Mouse (Mus musculus): ENCODE data around the gene AC124502.3.
"Not testable (repeated sequence)": the region's sequence is repeated elsewhere in the genome, so short reads cannot be mapped to it uniquely, and the experiment has no call there.

Gene AC124502.3

GRCm38 (mm10) chr19:5038709-5039156, at the start of gene AC124502.3, which contains the start of gene B4gat1:
AC124502.3 (plus strand) TSS chr19:5038891.
B4gat1 (plus strand) TSS chr19:5038826.
- DNase-seq: peak; percentile 94

DNA sequence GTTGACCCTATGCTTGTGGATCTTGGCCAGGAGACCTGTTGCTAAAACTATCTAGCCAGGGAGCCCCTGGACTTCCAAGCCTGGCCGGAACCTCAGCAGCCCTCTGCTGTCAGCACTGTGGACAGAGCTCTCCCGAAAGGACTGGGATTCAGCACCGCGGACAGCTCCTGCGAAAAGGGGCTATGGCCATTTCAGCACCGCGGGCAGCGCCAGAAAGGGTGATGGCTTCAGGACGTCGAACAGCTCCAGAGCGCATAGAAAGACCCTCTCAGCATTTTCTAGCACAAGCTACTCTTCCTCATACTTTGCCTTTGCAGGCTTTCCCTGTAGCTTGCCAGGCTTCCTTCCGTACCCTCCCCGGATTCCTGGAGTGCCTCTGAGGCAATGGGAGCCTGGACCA, 49.7 kb upstream of the AC124502.3 start:
- DNase-seq: no peak

DNA sequence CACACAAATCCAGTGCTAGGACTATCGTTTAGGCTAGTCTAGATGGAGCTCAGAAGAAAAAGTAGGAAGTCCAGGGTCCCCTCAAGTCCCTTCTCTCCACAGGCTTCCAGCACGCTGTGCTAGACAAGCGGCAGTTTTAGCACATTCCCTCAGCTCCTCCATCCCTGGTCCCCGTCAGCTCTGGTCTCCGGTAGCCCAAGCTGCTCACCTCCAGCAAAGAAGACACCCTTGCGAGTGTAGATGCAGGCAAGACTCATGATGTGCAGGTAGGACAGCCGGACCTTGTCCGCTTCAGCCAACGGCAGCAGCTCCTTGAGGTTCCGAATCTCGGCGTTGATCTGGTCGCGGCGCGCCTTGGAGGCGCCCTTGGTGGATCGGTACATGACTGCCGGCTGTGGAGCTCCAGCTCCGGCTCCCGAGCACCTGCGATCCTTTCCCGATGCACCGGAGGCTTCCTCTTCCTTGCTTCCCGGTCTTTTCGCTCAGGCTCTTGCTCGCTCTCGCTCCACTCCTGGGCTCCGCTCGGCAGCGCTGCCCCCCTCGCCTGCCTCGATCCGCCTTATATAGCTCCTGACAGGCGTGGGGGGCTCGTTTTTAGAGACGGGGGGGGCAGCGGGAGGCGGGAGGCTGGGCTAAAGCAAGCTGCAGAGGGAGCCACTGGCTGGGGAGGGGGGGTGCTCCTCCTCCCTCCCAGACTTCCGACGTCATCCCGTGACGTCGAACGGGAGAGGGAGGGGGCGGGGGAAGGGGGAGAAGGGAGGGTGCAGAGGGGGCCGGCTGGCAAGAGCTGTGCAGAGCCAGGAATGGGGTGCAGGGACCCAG, 49.0 kb upstream of the AC124502.3 start:
- DNase-seq: peak; percentile 87

- no peak for DNase-seq
These were observed 48.5 kb upstream of the AC124502.3 start, which contains the start of gene Npas4 for GRCm38 (mm10) chr19:4990256-4990625. Npas4 (minus strand) TSS chr19:4990316.

- peak; percentile 62 for DNase-seq
These were observed 48.0 kb upstream of the AC124502.3 start for GRCm38 (mm10) chr19:4990716-4991115.

- no peak for DNase-seq
These were observed 46.3 kb upstream of the AC124502.3 start for GRCm38 (mm10) chr19:4992371-4992770.

DNA sequence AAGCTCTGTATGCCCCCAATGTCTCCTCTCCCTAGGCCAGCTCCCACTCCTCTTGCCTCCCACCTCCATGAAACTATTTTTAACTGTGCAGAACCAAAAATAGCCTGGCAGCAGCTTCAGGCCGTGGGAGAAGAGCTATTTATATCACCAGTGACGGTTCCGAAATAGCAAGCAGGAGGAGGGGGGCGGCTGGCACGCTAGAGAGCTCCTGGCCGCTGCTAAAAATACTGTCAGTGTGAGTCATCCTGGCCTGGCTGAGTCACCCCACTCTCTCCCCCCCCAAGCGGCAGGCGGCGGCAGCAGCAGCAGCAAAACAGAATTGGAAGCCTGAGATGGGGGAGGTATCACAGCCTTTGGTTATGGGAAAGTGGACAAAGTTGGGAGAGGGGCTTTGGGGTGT, 45.8 kb upstream of the AC124502.3 start:
- peak; percentile 94 for DNase-seq

DNA sequence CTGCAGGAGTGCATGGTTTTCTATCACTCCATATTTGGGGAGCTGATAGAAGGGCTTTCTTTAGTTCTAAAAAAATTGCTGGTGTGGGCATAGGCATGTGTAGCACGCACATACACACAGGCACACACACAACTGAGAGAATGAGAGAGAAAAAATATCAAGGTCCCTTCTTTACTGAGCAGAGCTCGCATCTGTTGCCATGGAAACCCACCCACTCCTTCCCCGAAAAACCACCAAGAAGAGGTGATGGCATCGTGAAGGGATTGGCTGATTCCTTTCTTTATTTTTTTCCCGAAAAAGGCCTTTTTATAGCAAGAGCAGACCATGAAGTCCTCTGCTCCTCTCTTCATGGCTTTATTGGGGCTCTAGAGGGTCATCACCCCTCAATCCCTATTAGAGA, 44.6 kb upstream of the AC124502.3 start:
- DNase-seq: peak; percentile 93

- peak; percentile 87 for DNase-seq
These were observed 39.1 kb upstream of the AC124502.3 start for GRCm38 (mm10) chr19:4999445-5000140.

DNA sequence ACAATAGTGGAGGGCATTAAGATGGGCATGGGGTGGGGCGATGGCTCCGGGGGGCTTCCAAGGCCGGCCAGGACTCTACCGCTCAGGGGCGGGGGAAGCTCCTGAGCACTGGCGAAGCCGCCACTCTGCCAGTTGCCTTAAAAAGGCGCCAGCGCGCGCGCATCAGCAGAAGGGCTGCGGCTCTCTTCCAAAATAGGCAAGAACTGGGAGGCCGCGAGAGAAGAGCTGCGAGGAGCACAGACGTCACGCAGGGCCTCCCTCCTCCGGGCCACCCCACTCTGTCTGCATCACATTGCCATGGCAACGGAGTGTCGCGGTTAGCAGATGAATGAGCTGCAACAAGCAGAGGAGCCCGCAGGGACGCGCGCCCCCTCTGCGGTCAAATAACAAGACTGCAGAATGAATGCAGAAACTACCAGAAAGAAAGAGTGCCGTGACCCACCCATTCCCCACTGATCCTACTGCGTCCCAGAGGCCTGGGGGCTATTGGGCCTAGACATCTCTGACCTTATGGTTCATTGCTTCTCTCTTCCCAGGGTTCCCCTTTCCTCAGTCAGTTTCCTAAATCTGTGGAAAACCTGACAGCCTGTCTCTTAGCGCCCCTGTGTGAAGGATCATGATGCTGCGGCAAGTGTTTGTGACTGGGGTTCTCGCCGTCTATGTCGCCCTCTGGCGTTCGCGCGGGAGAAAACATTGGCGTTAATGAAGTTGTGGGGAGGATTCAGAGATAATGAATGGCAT, 36.9 kb upstream of the AC124502.3 start:
- DNase-seq: peak; percentile 98

GRCm38 (mm10) chr19:5003644-5004043, 35.0 kb upstream of the AC124502.3 start:
- not testable (repeated sequence) for DNase-seq

DNA sequence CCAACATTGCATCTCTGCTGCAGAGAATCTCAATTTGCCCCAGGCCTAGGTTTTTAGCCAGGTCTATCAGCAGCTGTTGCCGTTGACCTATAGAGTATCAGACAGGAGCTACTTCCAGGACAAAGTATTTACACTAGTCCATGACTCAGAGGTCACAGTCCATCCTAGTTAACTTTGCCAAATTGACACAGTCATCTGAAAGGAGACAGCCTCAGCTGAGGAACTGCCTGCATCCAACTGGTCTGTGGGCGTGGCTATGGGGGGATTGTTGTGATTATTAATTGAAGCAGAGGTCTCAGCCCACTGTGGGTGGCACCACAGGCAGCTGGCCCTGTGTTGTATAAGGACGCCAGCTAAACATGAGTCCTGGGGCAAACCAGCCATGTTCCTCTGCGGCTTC, 33.8 kb upstream of the AC124502.3 start:
- DNase-seq: no peak

DNA sequence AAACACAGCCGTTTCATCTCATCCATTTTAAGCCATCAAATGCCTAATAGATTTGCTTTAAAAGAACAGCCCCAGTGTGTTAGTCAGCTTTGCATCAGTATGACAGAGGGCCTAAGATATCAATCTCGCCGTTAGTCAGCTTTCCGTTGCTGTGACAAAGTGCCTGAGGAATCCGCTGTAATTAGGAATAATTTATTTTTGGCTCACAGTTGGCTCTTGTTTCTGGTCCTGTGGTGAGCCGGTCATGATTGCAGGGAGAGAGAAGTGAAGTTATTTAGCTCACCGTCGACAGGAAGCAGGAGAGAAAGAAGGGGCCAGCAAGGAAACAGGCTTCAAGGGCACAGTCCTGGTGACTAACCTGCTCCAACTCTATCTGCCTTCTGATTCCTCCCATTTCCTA, 25.6 kb upstream of the AC124502.3 start:
- DNase-seq: no peak

- DNase-seq: no peak
These were observed 23.7 kb upstream of the AC124502.3 start for GRCm38 (mm10) chr19:5014961-5015398.

DNA sequence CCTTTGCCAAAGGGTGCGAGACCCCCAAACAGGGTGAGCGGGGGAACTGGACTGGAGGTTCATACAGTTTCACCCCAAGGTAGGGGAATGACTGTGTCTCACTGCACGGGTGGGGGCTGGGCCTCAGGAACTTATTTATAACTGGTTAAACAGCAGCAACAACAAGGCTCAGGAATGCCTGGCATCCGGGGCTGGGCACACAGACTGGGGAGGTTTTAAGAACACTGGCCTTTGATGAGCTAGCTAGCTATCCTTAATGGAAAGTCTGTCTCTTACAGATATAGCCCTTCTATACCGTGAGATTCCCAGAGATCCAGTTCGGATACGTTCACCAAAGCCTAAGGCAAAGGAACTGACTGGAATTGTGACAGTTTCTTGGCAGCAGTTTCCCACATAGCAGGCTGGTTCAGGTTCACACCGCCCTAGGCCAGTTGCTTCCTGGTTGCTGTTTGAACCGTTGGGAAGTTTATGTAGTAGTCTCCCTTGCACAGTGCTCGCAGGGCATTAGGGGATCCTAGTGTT, 22.4 kb upstream of the AC124502.3 start:
- no peak for DNase-seq

DNA sequence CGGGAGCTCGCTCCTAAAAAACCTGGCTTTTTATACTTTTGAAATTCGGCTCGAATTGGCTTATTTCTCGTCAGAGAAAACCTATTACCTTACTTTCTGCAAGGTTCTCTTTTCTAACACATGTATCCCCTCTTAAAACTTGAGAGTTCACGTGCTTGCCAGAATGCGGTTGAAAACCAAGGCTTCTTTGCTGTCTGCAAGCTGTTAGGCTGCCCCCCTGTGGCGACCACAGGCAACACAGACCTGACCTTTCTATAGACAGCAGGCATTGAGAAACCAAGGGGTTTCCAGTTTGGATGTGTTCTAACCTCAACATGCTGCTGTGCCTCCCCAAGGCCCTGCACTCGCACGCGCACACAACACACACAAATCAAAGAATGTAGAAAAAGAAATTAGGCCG, 21.9 kb upstream of the AC124502.3 start:
- DNase-seq: peak; percentile 49

GRCm38 (mm10) chr19:5017611-5018010, 21.1 kb upstream of the AC124502.3 start:
- no peak for DNase-seq

DNA sequence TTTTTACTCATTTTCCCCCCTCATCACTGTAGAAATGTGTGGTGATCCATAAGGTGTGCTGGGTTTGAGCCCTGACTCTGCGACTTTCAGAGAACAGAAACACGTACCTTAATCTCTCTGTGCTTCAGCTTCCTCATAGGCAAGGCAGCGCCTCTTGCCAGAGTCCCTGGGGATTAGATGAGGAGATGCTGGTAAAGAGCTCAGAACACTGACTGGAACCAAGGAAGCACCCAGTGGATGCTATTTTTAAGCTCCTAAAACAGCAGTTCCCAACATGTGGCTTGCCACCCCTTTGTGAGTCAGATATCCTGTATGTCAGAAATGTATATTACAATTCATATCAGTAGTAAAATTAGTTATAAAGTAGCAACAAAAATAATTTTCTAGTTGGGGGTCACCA, 20.5 kb upstream of the AC124502.3 start:
- no peak for DNase-seq

- no peak for DNase-seq
These were observed 17.3 kb upstream of the AC124502.3 start for GRCm38 (mm10) chr19:5021416-5021815.

DNA sequence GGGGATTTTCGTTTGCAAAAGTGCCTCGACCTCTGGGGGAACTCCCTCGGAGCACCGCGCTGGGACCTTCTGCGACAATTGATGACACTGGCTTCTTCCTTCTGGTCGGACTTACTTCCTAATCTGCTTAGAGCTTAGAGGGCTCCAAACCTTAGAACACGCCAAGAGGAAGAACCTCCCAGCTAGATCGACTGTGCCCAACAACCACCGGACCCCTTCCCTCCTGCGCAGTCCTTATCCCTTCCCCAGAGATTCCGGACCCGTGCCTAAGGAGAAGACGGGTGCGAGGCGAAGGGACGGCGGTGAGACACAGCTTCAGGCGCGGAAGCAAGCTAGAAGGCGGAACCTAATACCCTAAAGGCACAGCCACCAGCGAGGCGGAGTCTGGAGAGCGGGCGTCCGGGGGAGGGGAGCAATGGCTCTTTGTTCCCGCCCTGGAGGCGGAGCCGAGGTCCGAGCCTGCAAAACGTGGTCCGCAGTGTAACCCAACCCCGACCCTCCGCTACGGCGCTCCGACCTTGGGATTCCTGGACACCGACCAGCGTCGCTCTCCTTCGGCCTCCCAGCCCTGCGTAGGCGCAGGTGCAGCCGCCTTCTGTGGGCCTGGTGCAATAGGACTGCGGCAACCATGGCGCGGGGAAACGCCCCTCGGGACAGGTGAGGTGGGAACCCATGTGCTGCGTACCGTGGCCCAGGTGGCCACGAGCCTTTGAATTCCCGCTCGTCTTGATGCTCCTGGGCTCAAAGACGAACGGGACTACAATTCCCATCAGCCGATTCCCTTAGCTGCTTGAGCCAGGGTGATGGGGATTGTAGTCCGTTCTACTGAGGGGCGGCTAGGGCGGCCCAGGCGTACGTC, 14.8 kb upstream of the AC124502.3 start, which contains the start of gene Slc29a2:
Gene Slc29a2 (plus strand): TSS at position 240 of the 859 bp plus-strand sequence.
- peak; percentile 92 for DNase-seq

GRCm38 (mm10) chr19:5026111-5026510, 12.6 kb upstream of the AC124502.3 start:
- no peak for DNase-seq

GRCm38 (mm10) chr19:5032686-5033085, 6.0 kb upstream of the AC124502.3 start:
- DNase-seq: no peak

Measured in right cerebral cortex, adult 18-20 months (tissue).